Mouse (Mus musculus) neural tube, embryonic 12.5 days (tissue): ENCODE results near the gene Gm4450. TPM values are rescaled to one million over a fixed set of nuclear protein-coding genes. Genes with fewer than 3 reads are reported as not detected.
"Not testable (repeated sequence)": the region's sequence is repeated elsewhere in the genome, so short reads cannot be mapped to it uniquely, and the experiment has no call there.

ENCODE experiments used
- ATAC-seq: fragments of 200-750 bp; cut with Nextera tagmentation; 2 replicates; pipeline ENCODE4 v1.8.0; 2017; ENCODE audit warnings: low read depth, mild to moderate bottlenecking, moderate TSS enrichment, moderate library complexity; ENCODE audit not compliant: low FRiP score
- H3K27ac ChIP-seq: fragments of 300-500 bp; sonication (generic); 2 replicates; pipeline ENCODE4 v1.5.1; 2016
- H3K27me3 ChIP-seq: fragments of 300-500 bp; sonication (generic); replicated peaks from 2 replicates; pipeline ENCODE4 v1.6.1; 2016; ENCODE audit warnings: mild to moderate bottlenecking
- H3K36me3 ChIP-seq: fragments of 300-500 bp; sonication (generic); 2 replicates; pipeline ENCODE4 v1.6.1; 2016; ENCODE audit warnings: mild to moderate bottlenecking
- H3K4me1 ChIP-seq: fragments of 300-500 bp; sonication (generic); 2 replicates; pipeline ENCODE4 v1.6.1; 2016
- H3K4me2 ChIP-seq: fragments of 300-500 bp; sonication (generic); replicated peaks from 2 replicates; pipeline ENCODE4 v1.6.1; 2016; ENCODE audit warnings: mild to moderate bottlenecking
- H3K4me3 ChIP-seq: fragments of 300-500 bp; sonication (generic); 2 replicates; pipeline ENCODE4 v1.5.1; 2016
- H3K9ac ChIP-seq: fragments of 300-500 bp; sonication (generic); 2 replicates; pipeline ENCODE4 v1.6.1; 2016; ENCODE audit warnings: mild to moderate bottlenecking
- H3K9me3 ChIP-seq: fragments of 300-500 bp; sonication (generic); 2 replicates; pipeline ENCODE4 v1.6.1; 2016; ENCODE audit warnings: mild to moderate bottlenecking
- WGBS: fragments of 180-500 bp; shearing (Covaris S2); methylation state at CpG from one replicate; pipeline ENCODE4 v1.1.7; 2016; 5-methylcytosine and 5-hydroxymethylcytosine counted together
- polyA plus RNA-seq: library from polyadenylated mRNA; unstranded; fragments of >200 nt; fragmentation: Nextera tagmentation; extraction: Ambion mirVana; gene quantifications from 2 replicates; pipeline ENCODE4 v1.2.1, GENCODE M21; 2016

The Gm4450 gene
- polyA plus RNA-seq, 1 experiment from 2014 or later, result not detected

DNA sequence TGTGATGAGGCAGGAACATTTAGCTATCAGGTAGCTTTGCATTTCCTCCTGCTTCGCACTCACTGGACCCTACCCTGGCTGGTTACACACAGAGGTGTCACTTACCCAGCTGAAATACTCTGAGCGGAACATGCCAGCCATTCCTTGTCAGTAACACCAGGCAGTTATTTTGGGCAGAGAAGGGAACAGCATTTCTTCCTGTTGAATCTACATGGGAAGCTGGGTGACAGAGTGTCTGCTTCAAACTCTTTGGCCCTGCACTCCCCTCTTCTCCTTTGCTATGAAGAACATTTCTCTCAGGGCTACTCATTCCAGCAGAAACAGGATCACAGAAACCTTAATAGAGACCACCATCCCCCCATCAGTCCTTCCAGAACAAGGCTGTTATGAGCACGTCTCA, 42.6 kb downstream of the Gm4450 start:
- Histone ChIP-seq H3K27me3 (no peaks in the 10 kb centered on the region), H3K9me3 (no peaks in the 10 kb centered on the region), H3K36me3 (no peaks in the 10 kb centered on the region; the same call in 1 of the 2 replicates), H3K4me3 (no peak overlapping the region), H3K9ac (no peak overlapping the region), H3K27ac (no peak overlapping the region), H3K4me2 (no peak overlapping the region), H3K4me1 (peaks cover 5% of the 10 kb centered on the region)
- WGBS, result 96% methylated on average over 3 of the region's 3 CpGs
- no peak for ATAC-seq

DNA sequence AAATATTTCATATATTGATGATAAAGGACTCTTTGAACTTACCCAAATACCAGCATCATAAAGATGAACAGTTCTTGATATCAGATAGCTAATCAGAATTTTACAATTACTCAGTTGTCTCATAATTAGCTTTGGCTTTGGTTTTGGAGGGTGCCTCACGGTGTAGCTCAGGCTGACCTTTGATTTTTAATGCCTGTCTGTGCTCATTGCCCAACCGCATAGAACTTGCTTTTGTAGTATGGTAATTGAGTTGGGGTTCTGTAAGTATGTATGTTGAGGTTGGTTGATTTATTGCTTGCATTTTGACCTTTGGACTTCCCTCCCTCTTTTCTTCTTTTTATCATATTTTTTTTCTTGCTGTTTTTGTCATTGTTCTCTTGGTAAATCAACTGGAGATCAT, 43.2 kb downstream of the Gm4450 start:
- H3K4me3 ChIP-seq, result no peak overlapping the region
- H3K4me1 ChIP-seq, result peaks cover 5% of the 10 kb centered on the region
- no peak overlapping the region for H3K4me2 ChIP-seq
- no peak for ATAC-seq
- no peak overlapping the region for H3K27ac ChIP-seq
- no peak overlapping the region for H3K9ac ChIP-seq
- 55% methylated on average over 2 of the region's 2 CpGs for WGBS
- H3K36me3 ChIP-seq, result no peaks in the 10 kb centered on the region; the same call in 1 of the 2 replicates
- H3K27me3 ChIP-seq, result no peaks in the 10 kb centered on the region
- no peaks in the 10 kb centered on the region for H3K9me3 ChIP-seq

DNA sequence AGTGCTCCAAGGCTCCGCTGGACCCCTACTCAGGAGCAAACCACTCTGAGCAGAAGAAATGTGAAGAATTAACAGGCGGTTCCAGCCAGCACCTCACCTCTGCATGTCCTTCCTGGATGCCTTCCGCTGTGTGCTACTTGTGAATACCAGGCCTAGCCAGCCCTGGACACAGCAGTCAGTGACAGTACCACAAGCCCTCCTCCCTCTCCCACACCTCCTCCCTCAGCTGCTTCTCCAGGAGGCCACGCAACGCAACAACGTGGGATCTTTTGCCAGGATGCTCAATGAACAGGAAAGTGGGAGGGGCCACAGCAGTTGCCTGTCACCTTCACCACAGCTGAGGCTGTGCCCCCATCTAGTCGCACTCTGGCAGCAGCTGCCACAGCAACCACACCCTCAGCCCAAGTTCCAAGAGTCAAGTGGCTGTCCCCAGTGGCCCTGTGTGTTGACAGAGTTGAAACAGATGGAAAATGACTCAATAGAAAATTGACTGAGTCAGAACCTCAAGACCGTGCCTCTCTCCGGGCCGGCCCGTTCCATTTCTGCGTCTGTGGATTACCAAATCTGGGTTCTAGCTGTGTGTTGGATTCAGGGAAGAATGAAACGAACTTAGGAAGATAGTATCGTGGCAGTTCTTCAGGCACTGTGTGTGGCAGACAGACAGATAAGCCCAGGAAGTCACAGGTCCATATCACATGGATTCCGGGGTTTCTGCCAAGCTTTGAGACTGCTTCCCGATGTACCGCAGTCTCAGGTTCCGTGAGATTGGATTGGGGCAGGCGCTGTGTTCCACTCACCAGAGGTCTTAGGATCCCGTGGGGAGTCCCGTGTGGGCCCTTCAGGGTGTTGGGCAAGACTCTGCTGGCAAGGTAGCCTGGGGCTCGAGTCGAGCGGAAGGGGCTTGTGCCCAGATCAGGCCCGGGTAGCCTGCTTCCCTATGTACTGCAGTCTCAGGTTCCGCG, 46.0 kb downstream of the Gm4450 start:
- ATAC-seq, H3K9me3 ChIP-seq, H3K27me3 ChIP-seq, H3K27ac ChIP-seq, H3K4me1 ChIP-seq, H3K4me3 ChIP-seq, H3K4me2 ChIP-seq, H3K36me3 ChIP-seq, H3K9ac ChIP-seq: not testable (repeated sequence)
- 92% methylated on average over 18 of the region's 27 CpGs for WGBS

DNA sequence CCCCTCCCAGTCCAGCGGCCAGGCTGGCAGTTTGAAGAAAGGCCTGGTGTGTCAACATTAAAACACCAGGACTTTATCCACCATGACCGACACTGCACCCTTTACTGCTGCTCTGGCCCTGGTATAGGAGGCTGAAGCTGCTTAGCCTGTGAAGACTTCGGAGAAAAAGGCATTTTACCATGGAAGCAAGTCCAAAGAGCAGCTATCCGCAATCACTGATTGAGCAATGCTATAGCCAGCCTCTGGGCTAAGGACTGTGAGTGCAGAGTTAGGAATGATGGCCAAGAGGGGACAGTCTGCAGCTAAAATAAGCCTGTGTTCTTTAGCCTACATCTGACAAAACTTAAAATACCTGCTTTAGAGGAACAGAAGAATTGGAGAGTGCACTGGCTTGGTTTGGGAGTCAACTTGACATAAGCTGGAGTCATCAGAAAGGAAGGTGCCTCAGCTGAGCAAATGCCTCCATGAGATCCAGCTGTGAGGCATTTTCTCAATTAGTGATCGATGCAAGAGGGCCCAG, 49.6 kb downstream of the Gm4450 start:
- ATAC-seq, H3K4me1 ChIP-seq, H3K9me3 ChIP-seq, H3K9ac ChIP-seq, H3K27me3 ChIP-seq, H3K4me3 ChIP-seq, H3K4me2 ChIP-seq, H3K36me3 ChIP-seq, H3K27ac ChIP-seq: not testable (repeated sequence)
- WGBS, result 67% methylated on average over 5 of the region's 5 CpGs

DNA sequence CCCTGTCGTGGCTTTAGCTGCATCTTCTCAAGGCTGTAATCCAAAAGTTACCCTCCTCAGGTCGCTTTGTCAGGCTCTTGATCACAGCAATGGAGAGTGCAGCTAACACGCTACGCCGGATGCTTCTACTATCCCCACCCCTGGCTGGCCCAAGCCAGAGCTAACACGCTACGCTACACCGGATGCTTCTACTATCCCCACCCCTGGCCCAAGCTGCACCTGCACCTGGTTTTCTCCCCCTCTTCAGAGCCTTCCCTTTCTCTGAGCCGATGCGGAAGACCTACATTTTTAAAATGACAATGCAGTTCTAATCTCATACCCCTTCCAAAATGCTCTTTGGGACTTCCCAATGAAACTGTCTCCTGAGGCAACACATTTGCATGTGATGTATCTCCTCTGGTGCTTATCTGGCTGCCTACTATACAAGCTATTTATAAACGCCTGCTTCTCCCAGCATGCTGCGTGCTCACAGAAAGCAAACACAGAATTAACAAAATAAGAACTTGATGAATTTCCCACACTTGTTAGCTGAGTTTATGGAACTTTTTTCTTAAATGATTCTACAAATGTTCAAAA, 50.3 kb downstream of the Gm4450 start:
- H3K4me2 ChIP-seq, H3K4me3 ChIP-seq, H3K4me1 ChIP-seq, H3K27me3 ChIP-seq, H3K9ac ChIP-seq, H3K36me3 ChIP-seq, ATAC-seq, H3K27ac ChIP-seq, H3K9me3 ChIP-seq: not testable (repeated sequence)
- 68% methylated on average over 12 of the region's 12 CpGs for WGBS

DNA sequence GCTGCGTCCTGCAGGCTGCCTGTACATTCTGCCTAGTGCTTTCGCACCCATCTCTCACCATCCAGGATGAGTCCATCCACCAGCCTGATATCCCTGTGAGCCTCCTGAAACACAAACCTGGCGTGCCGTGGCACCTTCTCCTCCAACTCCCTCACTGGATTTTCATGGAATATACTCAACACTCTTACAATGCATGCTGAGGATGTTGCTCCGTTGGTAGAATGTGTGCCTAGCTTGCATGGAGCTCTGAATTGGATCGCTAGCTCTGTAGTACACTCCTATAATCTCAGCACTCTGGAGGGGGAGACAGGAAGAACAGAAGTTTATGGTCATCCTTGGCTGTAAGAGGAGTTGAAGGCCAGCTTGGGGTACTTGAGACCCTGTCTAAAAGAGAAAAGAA, 51.0 kb downstream of the Gm4450 start:
- H3K9ac ChIP-seq, H3K4me2 ChIP-seq, H3K9me3 ChIP-seq, H3K4me1 ChIP-seq, H3K27ac ChIP-seq, H3K36me3 ChIP-seq, ATAC-seq, H3K4me3 ChIP-seq, H3K27me3 ChIP-seq: not testable (repeated sequence)
- WGBS, result 91% methylated on average over 6 of the region's 6 CpGs

DNA sequence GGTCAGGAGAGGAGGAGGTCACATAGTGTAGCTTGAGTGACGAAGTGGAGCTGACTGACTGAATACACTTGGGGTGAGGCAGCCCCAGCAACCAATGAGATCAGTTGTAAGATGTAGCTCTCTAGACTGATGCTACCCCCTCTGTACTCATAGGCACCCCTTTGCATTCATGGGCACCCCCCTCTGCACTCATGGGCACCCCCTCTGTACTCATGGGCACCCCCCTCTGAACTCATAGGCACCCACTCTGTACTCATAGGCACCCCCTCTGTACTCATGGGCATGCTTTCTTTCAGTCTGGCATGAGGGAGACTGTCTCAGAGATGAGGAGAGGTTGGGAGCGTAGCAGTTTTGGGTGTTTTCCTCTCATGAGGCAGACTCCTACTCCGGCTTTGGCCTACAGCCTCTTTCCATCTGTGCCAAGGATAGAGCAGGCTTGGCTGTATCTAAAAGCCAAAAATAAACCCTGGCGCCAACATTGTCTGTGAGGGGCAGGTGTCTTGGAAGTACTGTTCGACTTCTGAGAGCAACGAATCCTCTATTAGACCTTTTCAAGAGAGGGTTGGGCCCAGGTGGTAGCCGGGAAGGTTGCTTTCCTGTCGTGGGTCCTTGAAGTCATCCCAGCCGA, 52.5 kb downstream of the Gm4450 start:
- H3K4me3 ChIP-seq, H3K27ac ChIP-seq, H3K4me1 ChIP-seq, H3K36me3 ChIP-seq, ATAC-seq, H3K9me3 ChIP-seq, H3K27me3 ChIP-seq, H3K9ac ChIP-seq, H3K4me2 ChIP-seq: not testable (repeated sequence)
- 93% methylated on average over 9 of the region's 9 CpGs for WGBS

Other genes with a start within 250 kb of the Gm4450 start
- gene Reg4, start 235.0 kb downstream of the Gm4450 start, polyA plus RNA-seq, result not detected in 2 replicates
- 2.3 and 3.2 TPM in 2 replicates for gene Hmgcs2, start 176.7 kb downstream of the Gm4450 start, polyA plus RNA-seq
- 206 and 215 TPM in 2 replicates for gene Phgdh, start 117.1 kb downstream of the Gm4450 start, polyA plus RNA-seq
- gene Zfp697, start 74.7 kb downstream of the Gm4450 start, polyA plus RNA-seq, result 11.8 and 12.3 TPM in 2 replicates
- not detected in 2 replicates for gene Hsd3b4, start 53.4 kb upstream of the Gm4450 start, polyA plus RNA-seq
- not detected in 2 replicates for gene Gm10681, start 131.7 kb upstream of the Gm4450 start, polyA plus RNA-seq
- not detected in 2 replicates for gene Hsd3b5, start 173.1 kb upstream of the Gm4450 start, polyA plus RNA-seq